26 mouse cellular contexts compared by ENCODE assay signal in the genomic region with DNA sequence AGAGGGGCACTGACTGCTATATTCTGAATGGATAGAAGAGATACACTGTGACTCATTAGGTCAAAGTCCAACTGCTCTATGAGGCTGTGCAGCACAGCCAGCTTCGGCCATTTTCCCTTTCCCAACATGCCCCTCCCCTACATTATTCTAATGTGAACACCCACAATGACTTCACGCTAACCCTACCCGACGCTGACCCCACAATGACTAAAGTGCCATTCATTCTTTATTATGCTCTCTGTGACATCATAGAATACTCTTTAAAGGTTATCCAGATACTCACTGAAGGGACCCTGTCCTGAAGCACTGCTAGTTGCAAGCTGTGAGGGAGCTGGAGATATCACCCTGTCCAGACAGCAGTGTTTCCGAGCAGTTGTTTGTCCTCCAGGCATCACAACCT. TPM values are rescaled to one million over a fixed set of nuclear protein-coding genes. Genes with fewer than 3 reads are reported as not detected.
"Had no signal": no experiment of that assay in that cellular context is flagged by ENCODE, and none has a peak within 500 bp of the region (broad histone marks: within the 10 kb centered on the region; RNA-seq: fewer than 3 reads in every experiment).

A gene (plus strand): TSS at position 301 of the 400 bp plus-strand sequence.

- H3K27ac ChIP-seq: midbrain, embryonic 10.5 days; midbrain, embryonic 12.5 days; neural tube, embryonic 13.5 days; neural tube, embryonic 15.5 days; stomach, embryonic 15.5 days; stomach, postnatal 0 days had no signal

- ATAC-seq: midbrain, embryonic 16.5 days had no signal

- H3K4me3 ChIP-seq: midbrain, embryonic 10.5 days; midbrain, embryonic 12.5 days; myocyte; neural tube, embryonic 13.5 days; neural tube, embryonic 15.5 days; stomach, embryonic 15.5 days had no signal

- H3K4me2 ChIP-seq: lung, embryonic 14.5 days; midbrain, embryonic 12.5 days; neural tube, embryonic 13.5 days; neural tube, embryonic 15.5 days; stomach, embryonic 15.5 days had no signal

- H3K27me3 ChIP-seq: midbrain, embryonic 12.5 days; neural tube, embryonic 13.5 days; neural tube, embryonic 15.5 days; stomach, embryonic 15.5 days had no signal

- H3K36me3 ChIP-seq: midbrain, embryonic 10.5 days; midbrain, embryonic 12.5 days; neural tube, embryonic 13.5 days; neural tube, embryonic 15.5 days; stomach, embryonic 15.5 days had no signal

- DNase-seq: lung, adult 18-20 months; lung, embryonic 14.5 days; lung, postnatal 10 days; lung, postnatal 4 days; midbrain, embryonic 14.5 days; retina, postnatal 1 day; right cerebral cortex, adult 18-20 months; right cerebral cortex, postnatal 25 days; right cerebral cortex, postnatal 4 days; spleen, adult 18-20 months; thymus, adult 2 months; thymus, postnatal 25 days; thymus, postnatal 4 days had no signal

- H3K9ac ChIP-seq: lung, embryonic 14.5 days; midbrain, embryonic 12.5 days; neural tube, embryonic 13.5 days; neural tube, embryonic 15.5 days; stomach, embryonic 15.5 days had no signal

- H3K9me3 ChIP-seq: midbrain, embryonic 10.5 days; midbrain, embryonic 12.5 days; neural tube, embryonic 13.5 days; neural tube, embryonic 15.5 days; stomach, embryonic 15.5 days had no signal

- H3K4me1 ChIP-seq: midbrain, embryonic 10.5 days; midbrain, embryonic 12.5 days; neural tube, embryonic 13.5 days; neural tube, embryonic 15.5 days; stomach, embryonic 15.5 days had no signal

RNA-seq across cellular contexts. Expression of the gene that starts here (rescaled TPM):
- polyA plus RNA-seq: liver, embryonic 16.5 days; lung, embryonic 14.5 days; lung, embryonic 16.5 days; midbrain, embryonic 10.5 days; midbrain, embryonic 12.5 days; midbrain, embryonic 14.5 days; midbrain, embryonic 16.5 days; myocyte; neural tube, embryonic 11.5 days; neural tube, embryonic 13.5 days; neural tube, embryonic 15.5 days; small intestine, adult 2 months; stomach, embryonic 15.5 days; stomach, postnatal 0 days; thymus, adult 2 months; urinary bladder, adult 2 months had no signal
